In the genomic region with DNA sequence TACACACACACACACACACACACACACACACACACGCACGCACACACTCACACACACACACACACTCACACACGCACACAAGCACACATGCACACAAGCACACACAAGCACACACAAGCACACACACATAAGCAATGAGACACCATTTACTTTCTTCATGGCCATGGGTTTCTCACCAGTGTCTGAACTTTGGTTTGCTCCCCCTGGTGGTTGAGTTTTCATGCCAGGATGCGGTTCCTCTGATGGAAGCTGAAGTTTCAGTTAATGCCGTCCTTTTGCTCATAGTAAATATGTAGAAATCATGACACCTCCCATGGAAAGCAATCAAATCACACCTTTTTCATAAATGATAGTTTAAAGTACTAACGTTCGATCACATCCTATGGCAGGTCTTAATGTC, we compare ENCODE assay signal across 9 mouse cellular contexts. TPM values are rescaled to one million over a fixed set of nuclear protein-coding genes. Genes with fewer than 3 reads are reported as not detected.
A peak's percentile ranks its signal among the peaks of the same experiment; 100 is the strongest.
DNase-seq lines count a peak whose midpoint lies in the region; ATAC-seq lines count a peak whose summit lies in the region.
"Had no signal": no experiment of that assay in that cellular context is flagged by ENCODE, and none has a peak within 500 bp of the region (broad histone marks: within the 10 kb centered on the region; RNA-seq: fewer than 3 reads in every experiment).

No protein-coding gene starts in this region.

- H3K9ac ChIP-seq in hindbrain, embryonic 11.5 days (ENCODE audit: low read depth, low read length) = no peak overlapping the region
- H3K9ac ChIP-seq in hindbrain, embryonic 12.5 days = no peak overlapping the region
- H3K9ac ChIP-seq: heart, embryonic 15.5 days had no signal

- no peaks in the 10 kb centered on the region for H3K27me3 ChIP-seq in hindbrain, embryonic 11.5 days (ENCODE audit: control insufficient read depth, insufficient read depth, low read length)
- no peaks in the 10 kb centered on the region for H3K27me3 ChIP-seq in hindbrain, embryonic 12.5 days
- no peaks in the 10 kb centered on the region for H3K27me3 ChIP-seq in embryonic facial prominence, embryonic 10.5 days (replicated peaks; ENCODE audit: low read depth, poor library complexity, severe bottlenecking)
- H3K27me3 ChIP-seq: heart, embryonic 15.5 days had no signal

- H3K9me3 ChIP-seq in hindbrain, embryonic 11.5 days (ENCODE audit: control insufficient read depth, low read length) = no peaks in the 10 kb centered on the region
- no peaks in the 10 kb centered on the region for H3K9me3 ChIP-seq in hindbrain, embryonic 12.5 days (replicated peaks)
- H3K9me3 ChIP-seq in embryonic facial prominence, embryonic 10.5 days = no peaks in the 10 kb centered on the region
- H3K9me3 ChIP-seq: heart, embryonic 15.5 days had no signal

- DNase-seq in hindbrain, embryonic 11.5 days (ENCODE audit: low spot score) = peak; percentile 63
- DNase-seq in testis, postnatal 10 days (ENCODE audit: low spot score) = peak; percentile 76
- no peak for DNase-seq in testis, postnatal 14 days (ENCODE audit: low spot score)
- DNase-seq in embryonic facial prominence, embryonic 10.5 days (ENCODE audit: low spot score) = peak; percentile 52
- peak; percentile 63 for DNase-seq in lung, postnatal 14 days
- no peak for DNase-seq in Muller cell, postnatal 12 days (ENCODE audit: inconsistent ontology term)

- WGBS in hindbrain, embryonic 11.5 days = 85% methylated on average over 7 of the region's 7 CpGs
- WGBS in hindbrain, embryonic 12.5 days = 87% methylated on average over 7 of the region's 7 CpGs
- WGBS in embryonic facial prominence, embryonic 10.5 days = 80% methylated on average over 7 of the region's 7 CpGs

- no peaks in the 10 kb centered on the region for H3K4me1 ChIP-seq in hindbrain, embryonic 11.5 days (replicated peaks; ENCODE audit: control insufficient read depth, insufficient read depth, low read length)
- H3K4me1 ChIP-seq in hindbrain, embryonic 12.5 days = no peaks in the 10 kb centered on the region
- 0 out of 2 replicates have a peak, but pooled peaks cover 3% of the 10 kb centered on the region for H3K4me1 ChIP-seq in embryonic facial prominence, embryonic 10.5 days
- H3K4me1 ChIP-seq: heart, embryonic 15.5 days had no signal

- no peak overlapping the region for H3K27ac ChIP-seq in hindbrain, embryonic 11.5 days (ENCODE audit: low read depth, low read length)
- H3K27ac ChIP-seq in hindbrain, embryonic 12.5 days = no peak overlapping the region
- H3K27ac ChIP-seq in embryonic facial prominence, embryonic 10.5 days (replicated peaks) = no peak overlapping the region
- H3K27ac ChIP-seq: heart, embryonic 15.5 days had no signal

- no peaks in the 10 kb centered on the region for H3K36me3 ChIP-seq in hindbrain, embryonic 11.5 days (ENCODE audit: control insufficient read depth, insufficient read depth, low read length)
- H3K36me3 ChIP-seq in hindbrain, embryonic 12.5 days = no peaks in the 10 kb centered on the region
- no peaks in the 10 kb centered on the region for H3K36me3 ChIP-seq in embryonic facial prominence, embryonic 10.5 days (replicated peaks)
- H3K36me3 ChIP-seq: heart, embryonic 15.5 days had no signal

- H3K4me3 ChIP-seq in hindbrain, embryonic 11.5 days (ENCODE audit: low read depth, low read length) = no peak overlapping the region
- H3K4me3 ChIP-seq in hindbrain, embryonic 12.5 days = no peak overlapping the region
- no peak overlapping the region for H3K4me3 ChIP-seq in embryonic facial prominence, embryonic 10.5 days
- H3K4me3 ChIP-seq: heart, embryonic 15.5 days had no signal

- no peak overlapping the region for H3K4me2 ChIP-seq in hindbrain, embryonic 11.5 days (replicated peaks; ENCODE audit: low read depth, low read length)
- H3K4me2 ChIP-seq in hindbrain, embryonic 12.5 days (replicated peaks) = no peak overlapping the region
- H3K4me2 ChIP-seq: heart, embryonic 15.5 days had no signal

- ATAC-seq in hindbrain, embryonic 11.5 days (ENCODE audit: low FRiP score) = no peak
- ATAC-seq in hindbrain, embryonic 12.5 days (ENCODE audit: low FRiP score) = no peak
- no peak for ATAC-seq in monocyte, adult 5-6 weeks (replicated peaks; ENCODE audit: insufficient number of reproducible peaks, low FRiP score, low TSS enrichment, poor library complexity, severe bottlenecking)

RNA-seq across cellular contexts. Expression of gene Mgst1, which starts 23.8 kb away (rescaled TPM):
- 57.2 and 64.2 TPM in 2 replicates for polyA plus RNA-seq in hindbrain, embryonic 11.5 days (2014; fragmentation: Nextera tagmentation; extraction: Ambion mirVana)
- polyA plus RNA-seq in hindbrain, embryonic 12.5 days (2016; fragmentation: Nextera tagmentation; extraction: Ambion mirVana) = 75.7 and 91.8 TPM in 2 replicates
- polyA plus RNA-seq in embryonic facial prominence, embryonic 10.5 days (2016; fragmentation: Nextera tagmentation; extraction: Ambion mirVana) = 63.1 and 78.7 TPM in 2 replicates
- total RNA-seq in monocyte, adult 5-6 weeks (2017) = 79.6 to 228 TPM (median 228 TPM) in 3 replicates

Comparison
In these comparisons a context has a peak if more than half of its experiments do, and no peak if none do; other contexts are left out.
1. DNase-seq: peak in hindbrain, embryonic 11.5 days (single experiment), testis, postnatal 10 days (single experiment), embryonic facial prominence, embryonic 10.5 days (single experiment) and lung, postnatal 14 days (single experiment); none in testis, postnatal 14 days (single experiment) and Muller cell, postnatal 12 days (single experiment).